Mouse (Mus musculus): ENCODE data around the gene Gpcpd1. TPM values are rescaled to one million over a fixed set of nuclear protein-coding genes. Genes with fewer than 3 reads are reported as not detected.
"Not testable (repeated sequence)": the region's sequence is repeated elsewhere in the genome, so short reads cannot be mapped to it uniquely, and the experiment has no call there.

Gene Gpcpd1
- 48.1 and 52.3 TPM in 2 replicates for polyA plus RNA-seq (2015; fragmentation: Nextera tagmentation; extraction: Ambion mirVana)

- no peak for DNase-seq (ENCODE audit: low spot score)
Observed at GRCm38 (mm10) chr2:132587240-132587779, at the start of gene Gpcpd1. Gene Gpcpd1, minus strand, starts transcription at chr2:132587729.

GRCm38 (mm10) chr2:132636534-132636933, 49.0 kb upstream of the Gpcpd1 start:
- no peak for DNase-seq (ENCODE audit: low spot score)

- no peak for DNase-seq (ENCODE audit: low spot score)
Observed at GRCm38 (mm10) chr2:132628626-132629025, 41.1 kb upstream of the Gpcpd1 start.

- no peak for DNase-seq (ENCODE audit: low spot score)
Observed at GRCm38 (mm10) chr2:132623092-132623491, 35.6 kb upstream of the Gpcpd1 start.

- DNase-seq (ENCODE audit: low spot score): no peak
Observed at GRCm38 (mm10) chr2:132617693-132618092, 30.2 kb upstream of the Gpcpd1 start.

- DNase-seq (ENCODE audit: low spot score): no peak
Observed at GRCm38 (mm10) chr2:132613581-132614188, 26.2 kb upstream of the Gpcpd1 start.

GRCm38 (mm10) chr2:132611551-132612233, 24.2 kb upstream of the Gpcpd1 start:
- no peak for DNase-seq (ENCODE audit: low spot score)

GRCm38 (mm10) chr2:132607141-132608093, 19.9 kb upstream of the Gpcpd1 start:
- DNase-seq (ENCODE audit: low spot score): peak; percentile 77

- DNase-seq (ENCODE audit: low spot score): no peak
Observed at GRCm38 (mm10) chr2:132605795-132606563, 18.4 kb upstream of the Gpcpd1 start.

GRCm38 (mm10) chr2:132604922-132605321, 17.4 kb upstream of the Gpcpd1 start:
- no peak for DNase-seq (ENCODE audit: low spot score)

GRCm38 (mm10) chr2:132603706-132604105, 16.2 kb upstream of the Gpcpd1 start:
- DNase-seq (ENCODE audit: low spot score): no peak

- no peak for DNase-seq (ENCODE audit: low spot score)
Observed at GRCm38 (mm10) chr2:132601777-132602176, 14.2 kb upstream of the Gpcpd1 start.

- no peak for DNase-seq (ENCODE audit: low spot score)
Observed at GRCm38 (mm10) chr2:132600081-132600480, 12.6 kb upstream of the Gpcpd1 start.

GRCm38 (mm10) chr2:132599127-132599526, 11.6 kb upstream of the Gpcpd1 start:
- DNase-seq (ENCODE audit: low spot score): no peak

- DNase-seq (ENCODE audit: low spot score): no peak
Observed at GRCm38 (mm10) chr2:132597866-132598480, 10.4 kb upstream of the Gpcpd1 start.

GRCm38 (mm10) chr2:132597226-132597625, 9.7 kb upstream of the Gpcpd1 start:
- DNase-seq (ENCODE audit: low spot score): peak; percentile 76

GRCm38 (mm10) chr2:132595601-132596235, 8.2 kb upstream of the Gpcpd1 start:
- DNase-seq (ENCODE audit: low spot score): no peak

GRCm38 (mm10) chr2:132592126-132592525, 4.6 kb upstream of the Gpcpd1 start:
- no peak for DNase-seq (ENCODE audit: low spot score)

GRCm38 (mm10) chr2:132591579-132591978, 4.0 kb upstream of the Gpcpd1 start:
- not testable (repeated sequence) for DNase-seq (ENCODE audit: low spot score)

Data from thymus, postnatal 0 days (tissue).